Mouse (Mus musculus) cerebellum, adult 8-10 months (tissue): ENCODE results near the gene Parp6.

ENCODE experiments used
- DNase-seq: peaks from one replicate; pipeline ENCODE4 v3.0.0; 2022

Parp6 gene

DNA sequence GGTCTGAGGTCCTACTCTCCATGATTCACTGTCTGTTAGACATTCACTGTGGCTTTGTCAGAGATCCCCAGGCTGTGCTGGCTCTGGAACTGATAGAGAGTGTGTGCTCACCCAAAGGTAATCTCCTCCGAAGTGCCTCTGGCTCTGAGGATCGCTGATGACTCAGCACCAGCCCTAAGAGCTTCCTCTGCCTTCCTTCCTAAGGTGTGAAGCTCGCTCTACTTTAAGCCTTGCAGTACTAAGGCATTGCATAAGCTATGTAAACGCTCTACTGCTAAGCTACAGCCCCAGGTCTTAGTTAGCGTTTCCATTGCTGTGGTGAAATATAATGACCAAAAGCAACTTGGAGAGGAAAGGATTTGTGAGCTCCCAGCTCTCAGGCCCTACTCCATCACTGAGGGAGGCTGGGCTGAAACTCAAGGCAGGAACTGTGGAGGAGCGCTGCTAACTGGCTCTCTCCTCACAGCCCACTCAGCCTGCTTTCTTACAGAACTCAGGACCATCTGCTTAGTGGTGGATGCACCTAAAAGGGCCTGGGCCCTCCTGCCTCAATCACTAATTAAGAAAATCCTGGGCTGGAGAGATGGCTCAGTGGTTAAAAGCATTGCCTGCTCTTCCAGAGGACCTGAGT is 70.4 kb downstream of the Parp6 start:
- DNase-seq: no peak

DNA sequence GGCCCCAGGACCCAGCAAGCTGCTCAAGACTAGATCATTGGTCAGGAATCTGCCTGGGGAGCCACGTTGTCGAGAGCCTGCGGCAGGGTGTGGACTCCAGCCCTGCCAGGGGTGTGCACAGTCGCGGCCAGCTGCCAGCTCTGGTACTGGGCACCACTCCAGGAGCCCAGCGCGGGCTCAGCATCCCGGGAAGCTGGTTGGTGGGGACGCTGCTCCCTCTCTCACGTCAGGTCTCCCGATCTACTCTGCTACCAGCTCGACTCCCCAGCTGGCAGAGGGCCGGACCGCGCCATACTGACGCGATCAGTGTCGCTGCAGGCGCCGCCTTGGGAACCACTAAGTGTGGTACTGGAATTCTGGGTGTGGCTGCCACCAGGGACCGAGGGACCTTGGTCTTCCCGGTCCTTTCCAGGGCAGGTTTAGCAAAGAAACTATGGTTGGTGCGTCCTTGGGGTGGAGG is 74.6 kb downstream of the Parp6 start:
- DNase-seq: peak; percentile 55

DNA sequence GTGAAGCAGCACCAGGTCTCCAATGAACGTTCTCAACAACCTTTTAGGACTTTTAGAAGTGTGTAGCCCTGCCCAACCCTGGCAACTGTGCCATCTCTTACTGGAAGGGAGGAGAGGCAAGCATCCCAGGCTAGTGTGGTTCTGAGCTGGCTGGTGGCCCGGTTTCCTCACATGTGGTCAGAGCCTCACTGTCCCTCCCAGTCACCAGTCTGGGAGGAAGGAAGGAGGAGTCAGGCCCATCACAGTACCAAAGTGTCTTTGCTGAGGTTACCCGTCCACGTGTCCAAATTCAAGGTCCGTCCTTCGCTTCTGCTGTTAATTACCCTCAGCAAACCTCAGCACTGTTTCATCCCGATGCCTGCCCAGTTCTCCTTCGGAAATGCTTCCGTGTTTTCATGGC is 75.1 kb downstream of the Parp6 start:
- peak; percentile 46 for DNase-seq

DNA sequence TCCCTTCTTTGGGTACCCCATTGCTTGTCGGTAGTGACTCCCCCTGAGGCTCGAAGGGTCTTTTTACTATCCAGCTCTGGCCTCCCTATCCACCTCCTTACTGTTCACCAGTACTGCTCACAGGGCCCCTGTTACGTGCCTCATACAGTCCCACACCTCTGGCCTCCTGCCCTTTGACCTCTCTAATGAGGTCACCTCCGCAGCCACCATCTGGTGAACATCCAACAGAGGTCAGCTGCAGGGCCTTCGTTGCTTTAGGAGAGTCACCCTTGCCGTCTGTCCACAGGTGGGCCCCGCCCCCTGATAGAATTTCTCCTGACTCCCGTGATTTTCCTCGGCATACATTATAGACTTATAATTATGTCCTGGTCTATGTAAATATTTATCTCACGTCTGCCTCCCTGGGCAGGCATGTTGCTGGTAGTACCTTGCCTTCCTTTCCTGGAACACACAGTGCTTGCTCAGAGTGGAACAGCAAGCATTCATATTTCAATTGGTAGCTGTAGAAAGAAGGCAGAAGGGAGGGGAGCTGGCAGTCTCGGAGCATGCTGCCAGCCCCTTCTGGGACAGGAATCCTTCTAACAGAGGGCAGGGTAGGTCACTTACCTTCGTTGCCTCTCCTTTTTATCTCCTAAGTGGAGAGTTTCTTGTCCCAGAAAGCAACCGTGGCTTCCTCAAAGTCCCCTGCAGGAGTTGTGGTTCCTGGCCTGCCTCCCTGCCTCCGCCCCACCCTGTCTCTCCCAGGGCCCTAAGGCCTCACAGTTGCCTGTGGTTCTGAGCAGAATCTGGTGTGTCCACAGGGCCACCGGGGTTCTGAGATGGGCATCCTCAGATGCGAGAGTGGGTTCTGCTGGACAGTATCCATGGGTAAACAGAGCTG is 77.7 kb downstream of the Parp6 start:
- no peak for DNase-seq

DNA sequence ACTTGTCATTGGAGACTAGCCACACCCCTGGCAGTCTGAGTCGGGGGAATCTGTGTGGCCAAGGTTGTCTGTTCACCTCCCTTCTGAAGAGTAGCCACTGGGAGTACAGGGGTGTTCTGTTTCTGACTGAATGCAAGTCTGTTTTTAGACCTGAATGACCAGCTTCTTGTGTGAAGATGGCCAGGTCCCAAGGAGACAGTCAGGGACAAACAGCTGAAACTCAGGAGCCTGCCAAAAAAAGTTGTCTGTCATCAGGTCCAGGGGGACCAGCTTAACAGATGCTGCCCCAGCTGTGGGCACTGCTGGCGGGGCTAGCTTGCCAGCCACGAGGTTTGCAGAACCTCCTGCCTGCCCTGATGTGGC is 78.3 kb downstream of the Parp6 start:
- no peak for DNase-seq

DNA sequence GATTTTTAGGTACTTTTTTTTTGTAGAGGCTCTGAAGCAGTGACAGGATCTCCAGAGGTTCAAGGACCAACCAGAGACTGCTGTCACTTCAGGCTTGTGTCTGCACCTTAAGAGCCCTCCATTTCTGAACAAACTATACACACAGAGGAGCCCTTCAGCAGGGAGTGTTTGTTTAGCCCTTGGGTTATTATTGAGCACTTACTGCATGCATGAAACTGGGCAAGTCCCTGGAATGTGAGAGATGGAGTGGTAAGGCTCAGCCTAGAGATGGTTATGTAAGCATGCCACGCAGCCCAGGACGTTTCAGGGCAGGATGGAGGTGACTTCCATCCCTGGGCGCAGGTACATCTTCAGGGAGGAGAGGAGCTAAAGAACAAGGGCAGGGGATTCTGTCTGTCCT is 79.3 kb downstream of the Parp6 start:
- DNase-seq: no peak
